Mouse (Mus musculus) olfactory bulb, adult 2 months (tissue): Measurements from ENCODE around the gene Pomt2. TPM values are rescaled to one million over a fixed set of nuclear protein-coding genes. Genes with fewer than 3 reads are reported as not detected.
"Not testable (repeated sequence)": the region's sequence is repeated elsewhere in the genome, so short reads cannot be mapped to it uniquely, and the experiment has no call there.

ENCODE experiments used
- H3K27ac ChIP-seq: fragments of 200-500 bp; 2 replicates; pipeline ENCODE4 v1.5.1; 2012; ENCODE audit warnings: low read depth, low read length; ENCODE audit not compliant: insufficient read depth
- H3K4me1 ChIP-seq: fragments of 200-500 bp; 2 replicates; pipeline ENCODE4 v1.6.1; 2012; ENCODE audit warnings: low read length; ENCODE audit not compliant: control insufficient read depth, insufficient read depth
- H3K4me3 ChIP-seq: fragments of 200-500 bp; 2 replicates; pipeline ENCODE4 v1.5.1; 2012; ENCODE audit warnings: mild to moderate bottlenecking, low read depth, low read length, moderate library complexity; ENCODE audit not compliant: insufficient read depth
- CTCF ChIP-seq: fragments of 200-500 bp; IDR thresholded peaks from 2 replicates; pipeline ENCODE4 v1.5.1; 2012; ENCODE audit warnings: low read depth, mild to moderate bottlenecking, low read length, moderate library complexity; ENCODE audit not compliant: insufficient read depth
- POLR2A ChIP-seq: fragments of 200-500 bp; IDR thresholded peaks from 2 replicates; pipeline ENCODE4 v1.6.1; 2012; ENCODE audit warnings: mild to moderate bottlenecking, low read depth, low read length, moderate library complexity; ENCODE audit not compliant: insufficient read depth
- WGBS: fragments of 180-500 bp; shearing (Covaris S2); methylation state at CpG from one replicate; pipeline ENCODE4 v1.1.7; 2018; 5-methylcytosine and 5-hydroxymethylcytosine counted together
- polyA plus RNA-seq: library from polyadenylated mRNA; stranded (reverse); fragments of >200 nt; gene quantifications from 2 replicates; pipeline ENCODE4 v1.2.4, GENCODE M21; 2012; ENCODE audit warnings: low replicate concordance; ENCODE audit not compliant: missing spikeins, insufficient read depth, insufficient read length

Pomt2 gene
- polyA plus RNA-seq, 1 experiment: not detected

DNA sequence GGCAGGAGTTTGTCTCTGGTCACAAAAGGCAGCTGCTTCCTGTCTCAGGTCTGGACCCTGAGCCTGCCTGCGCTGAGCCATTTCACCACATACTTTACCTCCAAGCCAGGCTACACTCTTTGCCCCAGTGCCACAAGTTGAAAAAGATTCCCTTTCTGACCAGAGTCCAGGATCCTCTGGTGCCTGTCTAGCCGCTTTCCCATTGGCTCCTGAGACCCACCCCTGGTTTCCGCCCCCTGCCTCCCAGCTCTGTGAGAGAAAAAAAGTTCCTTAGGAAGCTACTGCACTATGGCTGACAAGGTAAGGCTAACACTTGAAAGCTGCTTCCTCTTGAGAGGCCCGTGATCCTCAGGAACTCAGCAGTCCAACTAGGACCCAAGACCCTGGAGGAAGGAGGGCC lies 9.6 kb upstream of the Pomt2 start:
- Histone ChIP-seq H3K4me3 (no peak overlapping the region), H3K27ac (no peak overlapping the region), H3K4me1 (no peaks in the 10 kb centered on the region)
- TF ChIP-seq POLR2A: no peak
- no peak for TF ChIP-seq CTCF
- WGBS: 69% methylated on average over 4 of the region's 4 CpGs

DNA sequence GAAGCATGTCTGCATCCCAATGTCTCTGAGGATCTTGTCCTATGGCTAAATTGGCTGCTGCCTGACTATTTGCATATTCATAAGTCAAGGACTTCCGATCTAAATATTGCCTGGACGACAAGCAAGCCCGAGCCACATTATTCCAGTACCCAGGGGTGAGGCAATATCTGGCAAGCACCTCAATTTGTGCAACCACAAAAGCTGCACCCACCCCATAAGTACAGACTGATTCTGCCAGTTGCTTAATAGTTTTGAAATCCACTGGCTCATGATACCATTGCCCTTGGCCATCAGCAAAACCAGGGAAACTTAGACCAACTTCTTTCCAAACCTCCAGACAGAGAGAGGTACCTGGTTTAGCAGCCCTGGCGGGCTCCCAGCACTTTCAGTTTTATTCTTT lies 6.7 kb upstream of the Pomt2 start:
- 60% methylated on average over 4 of the region's 4 CpGs for WGBS
- not testable (repeated sequence) for H3K27ac ChIP-seq, H3K4me3 ChIP-seq, H3K4me1 ChIP-seq

DNA sequence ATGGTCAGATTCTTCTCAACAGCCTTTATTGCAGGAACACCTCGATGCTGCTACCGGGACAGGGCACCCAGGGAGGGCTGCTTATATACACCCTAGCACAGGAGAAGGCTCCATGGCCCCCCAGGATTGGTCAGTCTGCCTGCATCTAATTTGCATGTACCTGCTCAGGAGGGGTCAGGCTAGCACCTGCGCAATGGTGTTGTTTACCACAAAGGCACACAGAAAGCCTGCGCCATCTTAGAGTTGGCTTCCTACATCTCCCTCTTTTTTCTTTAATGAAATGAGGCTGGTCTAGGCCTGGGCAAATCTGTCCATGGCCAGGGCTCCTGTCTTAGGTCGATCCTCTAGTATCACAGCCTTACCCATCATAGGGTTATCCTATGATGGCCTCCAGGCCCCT lies 1.7 kb upstream of the Pomt2 start:
- no peak for TF ChIP-seq POLR2A
- no peak for TF ChIP-seq CTCF
- Histone ChIP-seq H3K4me1 (no peaks in the 10 kb centered on the region), H3K4me3 (no peak overlapping the region), H3K27ac (no peak overlapping the region)
- 96% methylated on average over 5 of the region's 5 CpGs for WGBS

DNA sequence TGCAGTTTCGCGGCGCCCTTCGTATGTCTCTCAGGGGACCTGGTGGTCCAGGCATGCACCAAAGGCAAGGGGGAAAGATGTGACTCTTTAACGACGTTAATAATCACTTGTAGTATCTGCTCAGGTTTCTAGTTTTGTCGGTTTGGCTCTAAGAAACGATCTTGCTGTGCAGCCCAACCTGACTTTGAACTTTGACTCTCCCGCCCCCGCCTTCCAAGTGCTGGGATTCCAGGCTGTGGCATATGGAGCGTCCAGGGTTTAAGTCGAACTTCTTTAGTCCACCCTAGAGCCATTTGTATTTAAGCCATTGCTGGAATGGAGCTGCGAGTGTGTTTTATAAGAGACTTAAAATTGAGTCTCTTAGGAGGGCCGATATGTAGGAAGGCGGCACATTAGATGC lies 368 bp upstream of the Pomt2 start:
- WGBS: 10% methylated on average over 15 of the region's 15 CpGs
- no peak for TF ChIP-seq POLR2A
- no peak for TF ChIP-seq CTCF
- Histone ChIP-seq H3K4me1 (no peaks in the 10 kb centered on the region), H3K27ac (peak overlapping the region; percentile 27), H3K4me3 (peak overlapping the region; percentile 70)

DNA sequence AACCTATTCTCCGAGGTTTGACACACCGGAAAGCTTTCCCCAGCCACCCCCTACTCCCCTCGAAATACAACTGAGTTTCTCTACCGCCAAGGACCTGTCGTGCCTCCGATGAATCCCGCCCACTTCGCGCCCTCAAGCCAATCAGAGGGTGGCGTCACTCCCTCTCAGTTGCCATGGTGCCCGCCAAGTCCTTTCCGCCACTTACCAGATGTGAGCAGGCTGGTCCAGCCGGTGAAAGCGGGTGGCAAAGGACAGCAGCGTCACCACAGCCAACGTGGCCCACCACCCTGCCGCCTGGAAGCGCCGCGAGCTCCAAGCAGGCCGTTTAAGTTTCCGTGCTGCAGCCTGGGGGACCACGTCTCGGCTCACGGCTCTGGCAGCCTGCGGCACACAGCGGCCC lies 802 bp downstream of the Pomt2 start, which contains the start of gene Gstz1:
Gene Gstz1, plus strand, starts transcription at position 200 of the 400 bp plus-strand sequence.
- under 1% methylated on average over 27 of the region's 27 CpGs for WGBS
- Histone ChIP-seq H3K4me1 (no peaks in the 10 kb centered on the region), H3K4me3 (peak within 1 kb of the TSS; percentile 70), H3K27ac (peak within 1 kb of the TSS; percentile 86)
- TF ChIP-seq CTCF: no peak
- no peak; the same call in 1 of the 2 replicates for TF ChIP-seq POLR2A

DNA sequence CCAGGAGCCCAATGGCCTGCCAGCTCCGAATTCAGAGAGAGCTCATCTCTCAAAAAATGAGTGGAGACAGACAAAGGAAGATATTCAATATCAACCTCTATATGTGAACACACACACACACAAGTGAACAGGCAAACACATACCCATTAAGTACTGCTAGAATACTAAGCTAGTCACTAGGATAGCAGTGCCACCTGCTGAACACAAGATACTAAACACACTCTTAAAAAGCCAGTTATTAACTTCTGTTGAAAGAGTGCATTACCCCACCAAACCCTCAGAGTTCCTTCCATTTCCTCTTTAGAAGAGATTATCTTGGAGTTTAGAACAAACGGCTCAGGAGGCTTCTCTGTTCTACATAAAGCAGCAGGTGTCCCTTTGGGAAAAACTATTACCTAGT lies 5.6 kb downstream of the Pomt2 start:
- H3K4me1 ChIP-seq: no peaks in the 10 kb centered on the region; the same call in 1 of the 2 replicates
- H3K27ac ChIP-seq: no peak overlapping the region
- 76% methylated on average over 2 of the region's 2 CpGs for WGBS
- no peak for TF ChIP-seq CTCF
- no peak for TF ChIP-seq POLR2A
- no peak overlapping the region for H3K4me3 ChIP-seq

DNA sequence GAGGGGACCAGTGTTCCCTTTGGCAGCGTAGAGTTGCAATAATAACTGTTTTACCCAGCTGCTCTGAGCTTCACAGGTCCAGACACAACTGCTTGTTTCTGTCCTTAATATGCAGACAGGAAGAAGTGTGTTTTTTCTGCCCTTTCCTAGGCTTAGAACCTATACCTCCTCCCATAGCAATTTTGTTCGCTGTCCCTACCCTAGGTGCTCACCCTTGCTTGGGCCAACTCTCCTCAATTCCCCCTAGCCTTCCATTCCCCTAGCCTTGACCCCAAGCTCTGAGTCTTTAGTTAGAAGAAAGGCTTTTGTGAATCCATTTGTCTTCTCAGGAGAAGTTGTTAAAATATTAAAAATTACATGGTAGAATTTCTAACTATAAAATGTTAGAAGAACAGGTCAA lies 9.0 kb downstream of the Pomt2 start:
- no peak overlapping the region for H3K4me3 ChIP-seq
- H3K27ac ChIP-seq: no peak overlapping the region
- TF ChIP-seq CTCF: no peak
- WGBS: 43% methylated on average over 2 of the region's 2 CpGs
- no peaks in the 10 kb centered on the region; the same call in 1 of the 2 replicates for H3K4me1 ChIP-seq

DNA sequence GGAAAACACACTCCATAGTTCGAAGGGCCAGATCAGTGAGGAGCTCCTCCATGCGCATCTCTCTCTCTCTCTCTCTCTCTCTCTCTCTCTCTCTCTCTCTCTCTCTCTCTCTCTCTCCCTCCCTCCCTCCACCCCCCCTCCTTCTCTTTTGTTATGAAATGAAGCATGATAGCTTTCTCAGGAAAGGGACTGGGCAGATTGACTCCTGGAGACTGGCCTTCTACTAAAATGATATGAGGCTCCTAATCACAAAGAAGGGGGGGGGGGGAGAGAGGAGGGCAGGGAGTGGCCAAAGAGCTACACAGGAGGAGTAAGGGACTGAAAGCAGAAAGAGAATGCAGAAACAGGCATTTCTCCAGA lies 9.4 kb downstream of the Pomt2 start:
- H3K27ac ChIP-seq: no peak overlapping the region
- TF ChIP-seq CTCF (no peak), POLR2A (no peak)
- H3K4me1 ChIP-seq: no peaks in the 10 kb centered on the region; the same call in 1 of the 2 replicates
- no peak overlapping the region for H3K4me3 ChIP-seq
- WGBS: 42% methylated on average over 2 of the region's 2 CpGs

DNA sequence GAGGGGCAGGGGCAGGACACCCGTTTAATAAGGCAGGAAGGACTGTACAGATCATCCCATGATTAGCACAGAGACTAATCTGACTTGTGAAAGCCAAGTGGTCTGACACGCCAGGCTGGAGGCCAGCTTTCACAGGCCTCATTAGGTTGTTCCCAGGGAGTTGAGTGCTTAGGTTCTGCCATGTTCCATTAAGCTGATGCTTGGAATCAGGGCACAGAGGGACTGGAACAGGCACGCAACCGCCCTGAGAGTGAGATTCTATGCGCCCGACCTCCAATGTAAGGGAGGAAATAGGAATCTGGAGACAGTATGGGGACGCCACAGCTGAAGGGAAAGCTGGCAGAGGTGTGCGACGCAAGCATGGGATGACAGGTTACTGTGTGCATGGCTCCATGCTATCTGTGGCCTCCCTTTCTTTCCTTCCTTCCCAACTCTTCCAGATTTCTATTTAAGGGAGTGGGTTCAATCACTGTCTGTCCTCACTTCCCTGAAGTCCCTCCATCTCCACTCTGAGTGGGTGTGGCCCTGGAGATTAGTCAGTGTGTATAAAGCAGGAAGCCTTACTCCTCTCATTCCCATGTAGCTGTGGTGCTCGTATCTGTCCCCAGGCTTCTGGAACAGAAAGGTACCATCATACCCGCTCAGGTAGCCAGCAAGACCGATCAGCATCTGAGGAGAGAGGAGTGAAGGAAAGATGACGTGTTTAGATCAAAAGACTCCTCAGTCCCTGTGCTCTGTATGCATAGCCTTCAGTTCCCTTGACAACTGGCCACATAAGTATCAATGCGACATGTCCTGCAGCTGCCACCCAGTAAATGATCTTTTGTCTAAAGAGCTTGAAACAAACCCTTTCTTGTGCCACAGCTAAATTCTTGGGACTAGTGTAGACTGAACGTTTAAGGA lies 10.1 kb downstream of the Pomt2 start:
- no peak overlapping the region for H3K4me3 ChIP-seq
- WGBS: 74% methylated on average over 15 of the region's 15 CpGs
- no peaks in the 10 kb centered on the region; the same call in 1 of the 2 replicates for H3K4me1 ChIP-seq
- no peak overlapping the region for H3K27ac ChIP-seq
- no peak for TF ChIP-seq POLR2A
- TF ChIP-seq CTCF: no peak

DNA sequence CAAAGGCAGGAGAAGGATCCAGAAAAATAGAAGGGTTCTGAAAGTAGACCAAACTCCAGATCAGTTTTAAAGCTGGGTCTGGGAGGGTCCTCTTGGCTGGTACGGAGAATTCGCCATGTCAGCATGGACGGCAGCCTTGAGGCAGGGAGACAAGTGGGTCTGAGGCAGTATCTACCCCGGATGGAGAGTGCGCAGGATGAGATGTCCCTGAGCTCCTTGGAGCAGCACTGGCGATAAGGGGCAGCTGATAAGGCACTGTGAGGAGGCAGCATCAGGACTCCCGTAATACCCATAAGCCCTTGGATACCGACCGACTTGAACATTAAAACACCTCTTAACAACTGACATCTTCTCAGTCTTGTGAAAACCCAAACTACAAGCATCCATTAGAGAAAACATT lies 15.0 kb downstream of the Pomt2 start:
- no peaks in the 10 kb centered on the region; the same call in 1 of the 2 replicates for H3K4me1 ChIP-seq
- H3K27ac ChIP-seq: no peak overlapping the region
- H3K4me3 ChIP-seq: no peak overlapping the region
- TF ChIP-seq POLR2A (no peak), CTCF (no peak)
- 97% methylated on average over 9 of the region's 9 CpGs for WGBS
